Mouse (Mus musculus) MEL (cell line): ENCODE data around the gene Sdha. TPM values are rescaled to one million over a fixed set of nuclear protein-coding genes. Genes with fewer than 3 reads are reported as not detected.

Experiments used
- DNase-seq: peaks from one replicate; pipeline ENCODE4 v3.0.0; 2011; ENCODE audit warnings: low read depth, low spot score
- H3K27ac ChIP-seq: 2 replicates; pipeline ENCODE4 v1.5.1; 2012; ENCODE audit warnings: low read depth, mild to moderate bottlenecking, control low read depth, low read length, moderate library complexity; ENCODE audit not compliant: control insufficient read depth
- H3K27me3 ChIP-seq, 2 experiments: fragments of 150-350 bp in 1 of 2; sonication (generic) in 1 of 2; 2 replicates each; pipeline ENCODE4 v1.6.1; 2012; ENCODE audit warnings: low read length in 2 of 2, mild to moderate bottlenecking in 2 of 2, improper control_type of control experiment in 1 of 2, moderate library complexity in 1 of 2; ENCODE audit not compliant: insufficient read depth in 2 of 2, control insufficient read depth in 1 of 2
- H3K36me3 ChIP-seq, 2 experiments: 2 replicates each; pipeline ENCODE4 v1.6.1; 2012 to 2014; ENCODE audit warnings: low read length in 2 of 2, improper control_type of control experiment in 1 of 2, inconsistent platforms in 1 of 2, mild to moderate bottlenecking in 1 of 2; ENCODE audit not compliant: insufficient read depth in 2 of 2, control insufficient read depth in 1 of 2
- H3K4me1 ChIP-seq, 2 experiments: fragments of 150-350 bp in 1 of 2; sonication (generic) in 1 of 2; 2 replicates each; pipeline ENCODE4 v1.6.1; 2012; ENCODE audit warnings: low read length in 2 of 2, improper control_type of control experiment in 1 of 2, mild to moderate bottlenecking in 1 of 2; ENCODE audit not compliant: insufficient read depth in 2 of 2, control insufficient read depth in 1 of 2
- H3K4me3 ChIP-seq, 2 experiments: fragments of 150-350 bp in 1 of 2; sonication (generic) in 1 of 2; 2 replicates each; pipeline ENCODE4 v1.5.1; 2012; ENCODE audit warnings: low read depth in 2 of 2, low read length in 2 of 2, mild to moderate bottlenecking in 2 of 2, moderate library complexity in 2 of 2, control low read depth in 1 of 2, improper control_type of control experiment in 1 of 2; ENCODE audit not compliant: control insufficient read depth in 1 of 2, insufficient read depth in 1 of 2
- H3K79me2 ChIP-seq: 2 replicates; pipeline ENCODE4 v1.6.1; 2012; ENCODE audit warnings: mild to moderate bottlenecking, low read length, moderate library complexity; ENCODE audit not compliant: control insufficient read depth, poor library complexity, insufficient read depth
- H3K9ac ChIP-seq: 2 replicates; pipeline ENCODE4 v1.6.1; 2012; ENCODE audit warnings: low read depth, mild to moderate bottlenecking, control low read depth, low read length, moderate library complexity; ENCODE audit not compliant: control insufficient read depth, poor library complexity, severe bottlenecking
- H3K9me3 ChIP-seq: fragments of 150-350 bp; sonication (generic); replicated peaks from 2 replicates; pipeline ENCODE4 v1.6.1; 2012; ENCODE audit warnings: mild to moderate bottlenecking, low read length, improper control_type of control experiment, moderate library complexity; ENCODE audit not compliant: insufficient read depth
- CHD1 ChIP-seq: IDR thresholded peaks from 2 replicates; pipeline ENCODE4 v1.6.1; 2012; ENCODE audit warnings: low read depth, mild to moderate bottlenecking, inconsistent platforms, low read length, improper control_type of control experiment
- CTCF ChIP-seq, 3 experiments: IDR thresholded peaks in 2 of 3; conservative IDR thresholded peaks in 1 of 3; 2 replicates each; pipeline ENCODE4 v1.5.1; 2011 to 2012; ENCODE audit warnings: low read length in 3 of 3, low read depth in 2 of 3, mild to moderate bottlenecking in 2 of 3, improper control_type of control experiment in 1 of 3, inconsistent platforms in 1 of 3, mixed read lengths in 1 of 3, moderate library complexity in 1 of 3; ENCODE audit not compliant: control insufficient read depth in 1 of 3, insufficient read depth in 1 of 3, poor library complexity in 1 of 3, severe bottlenecking in 1 of 3
- ELF1 ChIP-seq: IDR thresholded peaks from 2 replicates; pipeline ENCODE4 v1.6.1; 2014; ENCODE audit warnings: low read depth, mild to moderate bottlenecking, inconsistent platforms, low read length, improper control_type of control experiment, moderate library complexity
- ETS1 ChIP-seq: IDR thresholded peaks from 2 replicates; pipeline ENCODE4 v1.6.1; 2012; ENCODE audit warnings: low read depth, mild to moderate bottlenecking, inconsistent platforms, low read length, improper control_type of control experiment, moderate library complexity
- GABPA ChIP-seq: IDR thresholded peaks from 2 replicates; pipeline ENCODE4 v1.6.1; 2012; ENCODE audit warnings: low read depth, mild to moderate bottlenecking, inconsistent platforms, low read length, improper control_type of control experiment, moderate library complexity
- JUND ChIP-seq: IDR thresholded peaks from 2 replicates; pipeline ENCODE4 v1.6.1; 2011; ENCODE audit warnings: low read depth, mild to moderate bottlenecking, improper control_type of control experiment, low read length
- KAT2A ChIP-seq: conservative IDR thresholded peaks from 2 replicates; pipeline ENCODE4 v1.6.1; 2012; ENCODE audit warnings: low read depth, low read length, improper control_type of control experiment, inconsistent platforms
- MAX ChIP-seq: IDR thresholded peaks from 2 replicates; pipeline ENCODE4 v1.6.1; 2011; ENCODE audit warnings: low read length, improper control_type of control experiment
- MEF2A ChIP-seq: IDR thresholded peaks from 2 replicates; pipeline ENCODE4 v1.6.1; 2014; ENCODE audit warnings: low read depth, mild to moderate bottlenecking, inconsistent platforms, low read length, improper control_type of control experiment; ENCODE audit not compliant: poor library complexity, insufficient replicate concordance, severe bottlenecking; ENCODE audit errors: extremely low read depth
- MXI1 ChIP-seq: IDR thresholded peaks from 2 replicates; pipeline ENCODE4 v1.6.1; 2011; ENCODE audit warnings: mild to moderate bottlenecking, low read depth, low read length, improper control_type of control experiment
- NELFE ChIP-seq: IDR thresholded peaks from 2 replicates; pipeline ENCODE4 v1.6.1; 2011; ENCODE audit warnings: low read depth, low read length, improper control_type of control experiment
- POLR2A ChIP-seq, 2 experiments: IDR thresholded peaks; 2 replicates each; pipeline ENCODE4 v1.6.1; 2011 to 2012; ENCODE audit warnings: low read length in 2 of 2, mild to moderate bottlenecking in 2 of 2, control low read depth in 1 of 2, improper control_type of control experiment in 1 of 2, low read depth in 1 of 2, moderate library complexity in 1 of 2; ENCODE audit not compliant: control insufficient read depth in 1 of 2, insufficient read depth in 1 of 2, poor library complexity in 1 of 2
- RAD21 ChIP-seq: IDR thresholded peaks from 2 replicates; pipeline ENCODE4 v1.6.1; 2011; ENCODE audit warnings: mild to moderate bottlenecking, low read depth, low read length, improper control_type of control experiment
- SIN3A ChIP-seq: IDR thresholded peaks from 2 replicates; pipeline ENCODE4 v1.6.1; 2012; ENCODE audit warnings: low read length, improper control_type of control experiment, inconsistent platforms
- SMC3 ChIP-seq: IDR thresholded peaks from 2 replicates; pipeline ENCODE4 v1.6.1; 2011; ENCODE audit warnings: low read depth, low read length, improper control_type of control experiment
- TBP ChIP-seq: IDR thresholded peaks from 2 replicates; pipeline ENCODE4 v1.8.0; 2011; ENCODE audit warnings: low read depth, low read length, improper control_type of control experiment
- TCF12 ChIP-seq: IDR thresholded peaks from 2 replicates; pipeline ENCODE4 v1.6.1; 2014; ENCODE audit warnings: low read depth, mild to moderate bottlenecking, inconsistent platforms, low read length, improper control_type of control experiment, moderate library complexity
- UBTF ChIP-seq: IDR thresholded peaks from 2 replicates; pipeline ENCODE4 v1.6.1; 2012; ENCODE audit warnings: low read depth, mild to moderate bottlenecking, inconsistent platforms, low read length, improper control_type of control experiment, moderate library complexity, borderline replicate concordance; ENCODE audit not compliant: insufficient read depth
- USF1 ChIP-seq: IDR thresholded peaks from 2 replicates; pipeline ENCODE4 v1.6.1; 2014; ENCODE audit warnings: low read depth, mild to moderate bottlenecking, inconsistent platforms, low read length, improper control_type of control experiment, moderate library complexity
- ZKSCAN1 ChIP-seq: IDR thresholded peaks from 2 replicates; pipeline ENCODE4 v1.6.1; 2012; ENCODE audit warnings: low read depth, mild to moderate bottlenecking, inconsistent platforms, low read length, improper control_type of control experiment, moderate library complexity
- ZMIZ1 ChIP-seq: IDR thresholded peaks from 2 replicates; pipeline ENCODE4 v1.6.1; 2012; ENCODE audit warnings: low read depth, mild to moderate bottlenecking, inconsistent platforms, low read length, improper control_type of control experiment, moderate library complexity
- polyA plus RNA-seq, 2 experiments: library from polyadenylated mRNA; stranded (reverse) in 1 of 2; unstranded in 1 of 2; fragments of >175 nt in 1 of 2; fragments of >200 nt in 1 of 2; gene quantifications; 2 replicates each; pipeline versions ENCODE4 v1.2.1 to v1.2.4; 2012; ENCODE audit warnings: low replicate concordance in 2 of 2, low read depth in 1 of 2; ENCODE audit not compliant: insufficient read length in 2 of 2, insufficient read depth in 1 of 2, missing spikeins in 1 of 2
- total RNA-seq: library from RNA; depleted of rRNA; stranded (reverse); fragments of 300-350 nt; gene quantifications from 2 replicates; pipeline ENCODE4 v1.2.3, GENCODE M21; 2012

The Sdha gene
- total and polyA plus RNA-seq, 3 experiments: 68.6 to 214 (median 145) TPM

DNA sequence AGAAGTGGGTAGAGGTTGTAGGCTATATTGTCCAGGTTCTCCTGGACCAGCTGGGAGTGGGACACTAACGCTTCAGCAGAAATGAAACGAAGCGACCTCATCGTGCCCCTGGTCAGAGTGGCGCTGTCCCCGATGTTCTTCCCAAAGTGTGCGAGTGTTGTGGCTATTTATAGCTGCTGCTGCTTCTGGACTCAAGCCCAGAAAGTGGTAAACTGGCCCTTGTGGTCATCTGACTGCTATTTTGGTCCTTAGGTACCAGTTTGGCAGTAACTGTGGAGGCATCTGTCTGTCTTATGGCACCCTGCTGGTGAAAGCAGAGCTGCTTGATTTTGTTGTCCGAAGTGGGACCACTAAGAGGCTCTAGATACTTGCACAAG, 13.8 kb upstream of the Sdha start, which contains the start of gene Lrrc14b:
Gene Lrrc14b, minus strand, starts transcription at position 147 of the 377 bp plus-strand sequence.
- TF ChIP-seq NELFE (no peak), RAD21 (no peak), CTCF (IDR thresholded peaks at IDR 0.05 in 2 of 3, conservative IDR thresholded peaks at IDR 0.05 in 1 of 3; ENCODE audit: control insufficient read depth in 1 of 3, insufficient read depth in 1 of 3, low read depth in 2 of 3, low read length in 3 of 3, poor library complexity in 1 of 3, severe bottlenecking in 1 of 3) (no peak), CHD1 (no peak), POLR2A (IDR thresholded peaks at IDR 0.05; ENCODE audit: control insufficient read depth in 1 of 2, insufficient read depth in 1 of 2, low read depth in 1 of 2, low read length in 2 of 2, poor library complexity in 1 of 2) (no peak), JUND (no peak), ZMIZ1 (no peak), MAX (no peak), KAT2A (no peak), SIN3A (no peak), MEF2A (no peak)
- Histone ChIP-seq H3K4me3 (no peak within 1 kb of the TSS), H3K9me3 (no peaks in the 10 kb centered on the region)

DNA sequence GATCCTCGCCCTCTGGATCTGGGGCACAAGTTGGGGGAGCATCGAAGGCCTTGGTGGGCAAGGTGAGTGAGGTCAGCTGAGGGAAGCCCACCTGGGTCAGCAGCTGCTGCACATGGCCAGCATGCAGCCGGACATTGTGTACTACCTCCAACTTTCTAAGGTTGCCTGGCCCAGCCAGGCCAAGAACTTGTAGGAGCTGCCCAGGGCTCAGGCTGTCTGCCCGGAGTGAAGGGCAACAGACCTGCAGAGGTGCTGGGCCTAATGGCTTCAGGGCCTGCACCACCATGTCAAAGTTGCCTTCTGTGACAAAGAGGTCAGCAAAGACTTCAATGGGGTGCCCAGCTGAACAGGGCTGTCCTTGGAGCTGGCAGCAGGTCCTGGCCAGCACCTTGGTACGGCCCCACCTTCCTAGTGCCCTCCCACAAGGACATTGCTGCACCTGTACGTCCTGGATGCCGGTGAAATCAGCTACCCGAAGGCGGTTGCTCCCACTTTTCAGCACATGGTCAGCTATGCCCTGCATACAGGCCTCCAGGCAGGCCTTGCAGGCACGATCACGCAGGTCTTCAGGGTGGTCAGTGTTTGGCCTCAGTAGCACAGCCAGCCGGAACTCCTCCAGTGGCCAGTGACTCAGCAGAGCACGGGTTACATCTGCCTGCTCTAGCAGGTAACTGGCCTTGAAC, 13.2 kb upstream of the Sdha start:
- Histone ChIP-seq H3K27ac (no peak overlapping the region), H3K36me3 (peaks cover 0 to under 1% of the 10 kb centered on the region in 2 experiments; a peak in 2 of 4 replicates), H3K9me3 (no peaks in the 10 kb centered on the region), H3K79me2 (no peaks in the 10 kb centered on the region), H3K4me3 (no peak overlapping the region), H3K4me1 (no peaks in the 10 kb centered on the region), H3K9ac (no peak overlapping the region), H3K27me3 (no peaks in the 10 kb centered on the region)
- TF ChIP-seq NELFE (no peak), ETS1 (no peak), CHD1 (no peak), POLR2A (IDR thresholded peaks at IDR 0.05; ENCODE audit: control insufficient read depth in 1 of 2, insufficient read depth in 1 of 2, low read depth in 1 of 2, low read length in 2 of 2, poor library complexity in 1 of 2) (no peak), ZKSCAN1 (no peak), ELF1 (no peak), GABPA (no peak), MXI1 (no peak), UBTF (no peak), USF1 (no peak), SMC3 (no peak), KAT2A (no peak), TBP (no peak), TCF12 (no peak)
- no peak for DNase-seq

More for the DNA sequence above, 13.8 kb upstream of the Sdha start, which contains the start of gene Lrrc14b:
- H3K36me3 ChIP-seq: no peaks in the 10 kb centered on the region
- H3K27ac ChIP-seq: no peak within 1 kb of the TSS
- H3K79me2 ChIP-seq: no peaks in the 10 kb centered on the region
- no peaks in the 10 kb centered on the region for H3K27me3 ChIP-seq
- DNase-seq: no peak
- H3K4me1 ChIP-seq: no peaks in the 10 kb centered on the region
- no peak within 1 kb of the TSS for H3K9ac ChIP-seq
